Mouse (Mus musculus): ENCODE data around the gene Vps33a.
"Not testable (repeated sequence)": the region's sequence is repeated elsewhere in the genome, so short reads cannot be mapped to it uniquely, and the experiment has no call there.

Gene Vps33a

DNA sequence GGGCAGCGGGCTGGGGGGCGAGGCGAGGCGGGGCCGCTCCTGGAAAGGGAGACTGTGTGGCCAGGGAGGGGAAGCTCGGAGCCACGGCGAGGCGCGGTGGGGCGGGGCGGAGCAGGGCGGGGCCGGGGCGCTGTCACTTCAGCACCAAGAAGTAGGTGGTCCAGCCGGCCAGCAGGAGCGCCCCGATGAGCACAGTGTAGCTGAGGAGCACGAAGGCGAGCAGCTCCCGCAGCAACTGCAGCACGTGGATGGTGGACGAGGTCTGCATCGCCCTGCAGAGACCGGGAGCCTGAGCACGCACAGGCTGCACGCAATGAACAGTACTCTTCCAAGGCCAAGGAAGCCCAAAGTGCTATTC lies 48.5 kb downstream of the Vps33a start:
- no peak for DNase-seq (ENCODE audit: low spot score in 2 of 2)

- peak; percentile 98 to 99 for DNase-seq (ENCODE audit: low spot score in 2 of 2)
These were observed 49.0 kb downstream of the Vps33a start, which contains the start of gene Diablo for GRCm38 (mm10) chr5:123523692-123524392. Diablo (minus strand) TSS chr5:123524176.

GRCm38 (mm10) chr5:123522166-123522565 lies 50.7 kb downstream of the Vps33a start:
- no peak for DNase-seq (ENCODE audit: low spot score in 2 of 2)

DNA sequence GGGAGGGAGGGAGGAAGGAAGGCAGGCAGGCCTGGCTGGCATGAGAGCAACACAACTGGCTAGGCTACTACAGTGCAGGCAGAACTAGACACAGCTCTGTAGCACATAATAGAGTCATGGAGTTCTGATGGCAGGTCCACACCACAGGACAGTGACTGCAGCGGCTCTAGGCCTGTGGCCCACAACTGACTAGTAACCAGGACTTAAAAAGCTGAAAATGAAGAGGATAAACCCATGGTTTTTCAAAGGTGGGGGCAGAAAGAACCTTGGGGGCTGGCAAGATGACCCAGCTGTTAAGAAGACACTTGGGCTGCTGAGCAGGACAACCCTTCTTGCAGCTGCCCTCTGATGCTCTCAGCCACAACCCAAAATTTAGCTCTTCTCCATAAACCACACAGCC lies 51.2 kb downstream of the Vps33a start:
- no peak for DNase-seq (ENCODE audit: low spot score in 2 of 2)

DNA sequence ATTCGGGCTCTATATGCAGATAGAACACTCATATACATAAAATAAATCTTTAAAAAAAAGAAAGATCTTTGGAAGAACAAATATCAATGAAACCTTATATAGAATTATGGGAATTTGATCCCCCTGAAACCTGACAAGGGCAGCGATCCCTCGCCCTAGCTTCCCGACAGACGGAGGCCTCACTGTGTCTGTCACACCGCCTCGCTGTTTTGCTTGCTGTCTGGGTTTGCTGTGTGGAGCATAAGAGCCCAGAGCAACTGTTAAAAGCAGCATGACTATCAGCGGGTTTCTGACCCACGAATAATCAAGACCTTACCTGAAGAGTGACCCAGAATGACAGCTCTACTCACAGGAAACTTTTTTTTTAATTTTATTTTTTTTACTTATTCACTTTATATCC lies 52.2 kb downstream of the Vps33a start:
- DNase-seq (ENCODE audit: low spot score in 2 of 2), result no peak

DNA sequence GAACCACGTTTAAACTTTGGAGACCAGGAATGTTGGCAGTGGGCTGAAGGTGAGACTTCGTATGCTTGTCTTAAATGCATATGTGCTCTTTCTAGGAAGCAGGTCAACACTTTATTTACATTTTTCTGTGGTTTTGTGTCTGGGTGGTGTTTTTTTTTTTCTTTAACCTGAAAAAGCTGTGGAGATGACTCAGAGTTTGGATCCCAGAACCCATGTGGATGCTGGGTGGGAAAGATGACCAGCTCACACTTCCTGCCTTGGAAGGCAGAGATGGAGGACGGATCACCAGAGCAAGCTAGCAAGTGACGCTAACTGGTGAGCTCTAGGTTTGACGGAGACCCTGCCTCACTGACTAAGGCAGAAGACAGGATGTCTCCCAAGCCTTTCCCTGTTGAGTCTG lies 58.0 kb downstream of the Vps33a start:
- DNase-seq (ENCODE audit: low spot score in 2 of 2), result no peak

- no peak for DNase-seq (ENCODE audit: low spot score in 2 of 2)
These were observed 60.7 kb downstream of the Vps33a start for GRCm38 (mm10) chr5:123512102-123512501.

GRCm38 (mm10) chr5:123511426-123511825 lies 61.4 kb downstream of the Vps33a start:
- DNase-seq (ENCODE audit: low spot score in 2 of 2), result not testable (repeated sequence)

GRCm38 (mm10) chr5:123510160-123510559 lies 62.7 kb downstream of the Vps33a start, which contains the start of gene B3gnt4:
B3gnt4 (plus strand) TSS chr5:123510460.
- no peak for DNase-seq (ENCODE audit: low spot score in 2 of 2)

- no peak for DNase-seq (ENCODE audit: low spot score in 2 of 2)
These were observed 63.9 kb downstream of the Vps33a start for GRCm38 (mm10) chr5:123508921-123509320.

DNA sequence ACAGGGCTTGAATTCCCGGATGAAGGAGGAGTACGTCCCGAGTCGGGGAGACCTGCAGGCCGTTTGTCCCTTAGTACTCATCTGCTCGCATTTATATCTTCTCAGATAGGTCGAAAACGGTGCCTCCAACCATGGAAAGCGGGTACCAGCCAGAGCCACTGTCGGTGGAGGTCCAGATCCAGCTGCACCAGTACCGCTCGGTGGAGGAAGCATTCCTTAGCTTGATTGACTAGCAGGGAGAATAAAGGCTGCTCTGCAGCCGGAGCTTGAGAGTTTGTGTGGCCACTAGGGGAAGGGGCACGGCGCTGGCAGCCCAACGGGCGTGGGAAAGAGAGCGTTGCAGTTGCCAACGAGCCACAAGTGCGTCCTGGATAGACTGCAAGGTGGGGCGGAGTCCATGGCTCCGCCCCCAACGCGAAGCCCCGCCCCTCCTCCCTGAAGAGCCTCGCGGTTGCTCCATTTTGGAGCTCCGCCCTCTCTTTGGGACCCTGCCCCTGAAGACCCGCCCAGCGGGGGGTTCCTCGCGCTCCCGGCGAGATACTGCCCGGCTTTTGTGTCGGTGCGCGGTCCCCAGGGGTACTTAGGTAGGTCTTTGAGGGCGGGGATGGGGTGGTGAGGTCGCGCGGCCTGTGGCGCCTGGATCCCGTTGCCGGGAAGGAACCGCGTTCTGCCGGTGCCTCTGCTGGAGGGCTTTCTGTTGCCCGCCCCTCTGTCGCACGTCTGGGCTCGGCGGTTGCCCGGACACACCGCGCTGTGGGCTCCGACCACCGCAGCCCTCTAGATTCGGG lies 64.7 kb downstream of the Vps33a start:
- peak; percentile 62 to 64 for DNase-seq (ENCODE audit: low spot score in 2 of 2)

- no peak for DNase-seq (ENCODE audit: low spot score in 2 of 2)
These were observed 70.9 kb downstream of the Vps33a start for GRCm38 (mm10) chr5:123501973-123502372.

GRCm38 (mm10) chr5:123499717-123500116 lies 73.1 kb downstream of the Vps33a start:
- DNase-seq (ENCODE audit: low spot score in 2 of 2), result peak; percentile 18 to 21

DNA sequence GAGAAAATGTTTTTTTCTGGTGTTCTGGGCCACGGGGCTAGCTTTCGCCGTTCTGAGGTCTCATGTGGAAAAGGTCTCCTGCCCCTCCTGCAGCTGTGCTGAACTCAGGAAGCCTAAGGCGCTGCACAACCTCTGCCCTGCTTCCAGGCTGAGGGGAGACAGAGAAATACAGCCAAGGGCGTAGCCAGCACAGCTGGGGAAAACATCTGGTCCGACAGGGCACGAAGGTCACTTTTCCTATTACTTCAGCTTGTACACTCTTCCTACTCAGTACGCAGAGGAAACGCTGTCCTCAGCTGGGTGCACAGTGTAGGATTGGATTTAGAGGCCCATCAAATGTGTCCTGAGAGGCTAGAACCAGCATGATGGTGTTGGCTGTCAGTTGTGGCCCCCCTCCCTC lies 82.9 kb downstream of the Vps33a start:
- DNase-seq (ENCODE audit: low spot score in 2 of 2), result no peak

- DNase-seq (ENCODE audit: low spot score in 2 of 2), result no peak
These were observed 83.6 kb downstream of the Vps33a start, which contains the start of the genes Lrrc43 and Il31 for GRCm38 (mm10) chr5:123489112-123489785. Lrrc43 (plus strand) TSS chr5:123489305. Il31 (minus strand) TSS chr5:123489489.

- DNase-seq (ENCODE audit: low spot score in 2 of 2), result no peak
These were observed 85.0 kb downstream of the Vps33a start for GRCm38 (mm10) chr5:123487659-123488395.

Measured in spleen, postnatal 36 days (tissue).